Mouse (Mus musculus): ENCODE data around the gene Inpp5b. TPM values are rescaled to one million over a fixed set of nuclear protein-coding genes. Genes with fewer than 3 reads are reported as not detected.
"Not testable (repeated sequence)": the region's sequence is repeated elsewhere in the genome, so short reads cannot be mapped to it uniquely, and the experiment has no call there.

Inpp5b gene
- polyA plus RNA-seq, 1 experiment from 2014 or later = 34.1 TPM

- Histone ChIP-seq H3K9ac (ENCODE audit: low read length) (peak overlapping the region; percentile 74), H3K36me3 (ENCODE audit: control insufficient read depth, insufficient read depth, low read length) (no peaks in the 10 kb centered on the region), H3K27me3 (ENCODE audit: control insufficient read depth, insufficient read depth, low read length) (no peaks in the 10 kb centered on the region), H3K4me1 (replicated peaks; ENCODE audit: control insufficient read depth, insufficient read depth, low read length) (peaks cover 23% of the 10 kb centered on the region), H3K9me3 (ENCODE audit: control insufficient read depth, low read length) (no peaks in the 10 kb centered on the region), H3K27ac (ENCODE audit: low read depth, low read length) (no peak overlapping the region), H3K4me2 (ENCODE audit: low read depth, low read length, severe bottlenecking) (peak overlapping the region; percentile 98), H3K4me3 (ENCODE audit: low read depth, low read length) (peak overlapping the region; percentile 72)
- no peak for DNase-seq (ENCODE audit: low spot score)
- WGBS = 3% methylated on average over 22 of the region's 22 CpGs
- no peak; the same call in 1 of the 2 replicates for ATAC-seq (replicated peaks; ENCODE audit: low FRiP score)
Observed at GRCm38 (mm10) chr4:124701052-124701845, 40.4 kb upstream of the Inpp5b start.

DNA sequence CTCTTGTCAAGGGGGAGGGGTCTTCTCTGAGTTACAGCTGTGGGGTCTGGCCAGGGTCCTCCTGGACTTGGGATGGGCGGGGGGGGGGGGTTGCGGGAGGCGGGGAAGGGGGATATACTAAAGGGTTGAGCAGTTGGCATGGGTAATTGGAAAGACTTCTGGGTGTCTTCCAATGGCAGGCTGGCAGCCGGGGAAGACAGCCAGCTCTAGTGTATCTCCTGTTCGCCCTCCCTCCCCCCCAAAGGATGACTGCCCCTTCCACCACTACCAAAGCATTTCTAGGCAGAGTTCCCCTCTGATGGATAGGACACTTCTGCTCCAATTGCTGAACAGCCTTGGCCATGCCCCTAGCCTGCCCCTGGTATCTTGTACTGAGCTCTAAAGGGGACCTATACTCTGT lies 39.7 kb upstream of the Inpp5b start:
- H3K9ac ChIP-seq (ENCODE audit: low read length) = peak overlapping the region; percentile 74
- DNase-seq (ENCODE audit: low spot score) = no peak
- no peak overlapping the region for H3K27ac ChIP-seq (ENCODE audit: low read depth, low read length)
- no peaks in the 10 kb centered on the region for H3K27me3 ChIP-seq (ENCODE audit: control insufficient read depth, insufficient read depth, low read length)
- H3K4me2 ChIP-seq (ENCODE audit: low read depth, low read length, severe bottlenecking) = peak overlapping the region; percentile 98
- H3K4me3 ChIP-seq (ENCODE audit: low read depth, low read length) = peak overlapping the region; percentile 72
- no peaks in the 10 kb centered on the region for H3K36me3 ChIP-seq (ENCODE audit: control insufficient read depth, insufficient read depth, low read length)
- H3K9me3 ChIP-seq (ENCODE audit: control insufficient read depth, low read length) = no peaks in the 10 kb centered on the region
- WGBS = 35% methylated on average over 2 of the region's 5 CpGs
- ATAC-seq (replicated peaks; ENCODE audit: low FRiP score) = no peak
- peaks cover 23% of the 10 kb centered on the region for H3K4me1 ChIP-seq (replicated peaks; ENCODE audit: control insufficient read depth, insufficient read depth, low read length)

DNA sequence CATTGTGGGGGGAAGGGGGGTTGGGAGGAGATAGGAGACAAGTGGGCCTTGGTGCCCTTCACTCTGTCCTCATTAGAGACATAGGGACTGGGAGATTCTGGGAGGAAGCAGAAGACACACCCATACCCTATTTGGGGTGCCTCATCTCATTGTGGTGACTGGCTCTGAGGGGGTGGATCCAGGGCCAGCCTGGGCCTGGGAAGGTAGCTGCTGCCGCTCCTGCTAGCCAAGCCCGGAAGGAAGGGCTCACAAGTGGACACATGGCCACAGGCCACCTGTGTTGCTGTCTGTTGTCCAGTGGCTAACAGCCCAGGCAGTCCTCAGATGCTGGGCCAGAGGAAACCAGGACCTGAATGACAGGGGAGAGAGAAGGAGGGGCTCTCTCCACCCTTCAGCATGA lies 38.2 kb upstream of the Inpp5b start:
- no peaks in the 10 kb centered on the region for H3K27me3 ChIP-seq (ENCODE audit: control insufficient read depth, insufficient read depth, low read length)
- 30% methylated on average over 2 of the region's 2 CpGs for WGBS
- no peaks in the 10 kb centered on the region for H3K9me3 ChIP-seq (ENCODE audit: control insufficient read depth, low read length)
- H3K9ac ChIP-seq (ENCODE audit: low read length) = no peak overlapping the region
- H3K4me2 ChIP-seq (ENCODE audit: low read depth, low read length, severe bottlenecking) = peak overlapping the region; percentile 22; the same call in 1 of the 2 replicates
- peak overlapping the region; percentile 75; the same call in 1 of the 2 replicates for H3K27ac ChIP-seq (ENCODE audit: low read depth, low read length)
- DNase-seq (ENCODE audit: low spot score) (no peak), ATAC-seq (replicated peaks; ENCODE audit: low FRiP score) (no peak)
- peaks cover 24% of the 10 kb centered on the region for H3K4me1 ChIP-seq (replicated peaks; ENCODE audit: control insufficient read depth, insufficient read depth, low read length)
- no peaks in the 10 kb centered on the region for H3K36me3 ChIP-seq (ENCODE audit: control insufficient read depth, insufficient read depth, low read length)
- no peak overlapping the region for H3K4me3 ChIP-seq (ENCODE audit: low read depth, low read length)

DNA sequence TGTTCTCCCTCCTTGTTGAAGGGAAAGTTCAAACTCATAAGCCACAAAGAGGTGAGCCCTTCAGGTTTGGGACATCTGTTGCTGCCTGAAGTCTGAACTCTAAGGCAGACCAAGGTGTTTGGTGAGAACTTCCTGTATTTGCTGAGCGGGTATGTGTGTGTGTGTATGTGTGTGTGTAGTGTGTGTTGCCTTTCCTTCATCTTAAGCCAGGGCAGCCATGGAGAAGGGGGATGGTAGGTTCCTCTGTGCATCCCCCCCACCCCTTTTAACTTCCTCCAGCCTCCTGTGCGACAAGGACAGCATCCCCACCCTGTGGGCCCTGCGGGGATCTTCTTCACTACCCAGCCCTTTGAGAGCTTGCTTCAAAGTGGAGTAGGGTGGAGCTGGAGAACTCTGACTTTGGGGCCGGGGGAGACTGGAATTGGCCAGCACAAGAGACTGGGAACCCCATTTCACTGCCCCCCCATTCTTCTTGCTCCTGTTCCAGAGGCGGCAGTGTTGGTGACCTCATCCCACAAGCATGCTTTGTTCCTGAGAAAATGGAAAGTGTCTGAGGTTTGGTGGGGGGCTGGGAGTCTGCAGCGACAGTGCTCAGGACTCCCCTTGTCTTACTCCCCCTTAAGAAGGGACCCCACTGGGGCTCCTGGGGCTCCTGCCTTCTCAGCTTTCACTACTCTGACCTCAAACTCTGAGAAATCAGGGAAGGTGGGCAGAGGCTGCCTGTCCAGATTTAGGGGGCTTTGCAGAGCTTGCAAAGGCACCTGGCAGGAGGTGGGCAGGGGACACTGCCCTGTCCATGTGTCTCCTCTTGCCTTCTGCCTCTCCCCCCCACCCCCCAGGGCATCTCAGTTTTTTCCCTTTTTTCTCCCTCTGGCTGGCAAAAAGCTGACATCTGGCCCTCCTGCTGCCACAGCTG lies 37.5 kb upstream of the Inpp5b start:
- Histone ChIP-seq H3K36me3 (ENCODE audit: control insufficient read depth, insufficient read depth, low read length) (no peaks in the 10 kb centered on the region), H3K9me3 (ENCODE audit: control insufficient read depth, low read length) (no peaks in the 10 kb centered on the region), H3K27me3 (ENCODE audit: control insufficient read depth, insufficient read depth, low read length) (no peaks in the 10 kb centered on the region; the same call in 1 of the 2 replicates), H3K9ac (ENCODE audit: low read length) (peak overlapping the region; percentile 55), H3K27ac (ENCODE audit: low read depth, low read length) (peak overlapping the region; percentile 75), H3K4me1 (replicated peaks; ENCODE audit: control insufficient read depth, insufficient read depth, low read length) (peaks cover 31% of the 10 kb centered on the region), H3K4me2 (ENCODE audit: low read depth, low read length, severe bottlenecking) (peak overlapping the region; percentile 22), H3K4me3 (ENCODE audit: low read depth, low read length) (peak overlapping the region; percentile 12; the same call in 1 of the 2 replicates)
- DNase-seq (ENCODE audit: low spot score) = peak; percentile 65
- peak; percentile 20; the same call in 1 of the 2 replicates for ATAC-seq (replicated peaks; ENCODE audit: low FRiP score)
- WGBS = 6% methylated on average over 6 of the region's 6 CpGs

GRCm38 (mm10) chr4:124704797-124705474 lies 36.7 kb upstream of the Inpp5b start:
- WGBS = 18% methylated on average over 11 of the region's 11 CpGs
- H3K4me2 ChIP-seq (ENCODE audit: low read depth, low read length, severe bottlenecking) = peak overlapping the region; percentile 22
- no peaks in the 10 kb centered on the region; the same call in 1 of the 2 replicates for H3K27me3 ChIP-seq (ENCODE audit: control insufficient read depth, insufficient read depth, low read length)
- no peaks in the 10 kb centered on the region for H3K36me3 ChIP-seq (ENCODE audit: control insufficient read depth, insufficient read depth, low read length)
- ATAC-seq (replicated peaks; ENCODE audit: low FRiP score) (no peak), DNase-seq (ENCODE audit: low spot score) (peak; percentile 62)
- no peaks in the 10 kb centered on the region for H3K9me3 ChIP-seq (ENCODE audit: control insufficient read depth, low read length)
- peaks cover 36% of the 10 kb centered on the region for H3K4me1 ChIP-seq (replicated peaks; ENCODE audit: control insufficient read depth, insufficient read depth, low read length)
- peak overlapping the region; percentile 12; the same call in 1 of the 2 replicates for H3K4me3 ChIP-seq (ENCODE audit: low read depth, low read length)
- H3K9ac ChIP-seq (ENCODE audit: low read length) = peak overlapping the region; percentile 55
- peak overlapping the region; percentile 75 for H3K27ac ChIP-seq (ENCODE audit: low read depth, low read length)

DNA sequence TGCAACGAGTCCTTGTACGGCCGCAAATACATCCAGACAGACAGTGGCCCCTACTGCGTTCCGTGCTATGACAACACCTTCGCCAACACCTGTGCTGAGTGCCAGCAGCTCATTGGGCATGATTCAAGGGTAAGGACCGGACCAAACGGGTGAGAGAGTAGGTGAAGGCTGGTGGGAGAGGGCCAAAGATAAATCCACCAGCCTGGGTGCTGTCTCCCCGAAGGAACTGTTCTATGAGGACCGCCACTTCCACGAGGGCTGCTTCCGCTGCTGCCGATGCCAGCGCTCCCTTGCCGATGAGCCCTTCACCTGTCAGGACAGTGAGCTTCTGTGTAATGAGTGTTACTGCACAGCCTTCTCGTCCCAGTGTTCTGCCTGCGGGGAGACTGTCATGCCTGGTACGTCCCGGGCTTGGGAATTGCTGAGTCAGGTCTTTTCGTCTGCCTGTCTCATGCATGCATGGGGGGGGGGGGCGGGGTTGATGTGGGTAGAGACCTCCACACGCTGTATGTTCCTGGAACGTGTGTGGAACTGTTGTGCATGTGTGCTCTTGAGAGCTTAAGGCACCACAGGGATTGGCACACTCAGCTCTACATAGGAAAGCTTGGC lies 35.9 kb upstream of the Inpp5b start:
- H3K4me3 ChIP-seq (ENCODE audit: low read depth, low read length) = no peak overlapping the region
- H3K4me2 ChIP-seq (ENCODE audit: low read depth, low read length, severe bottlenecking) = no peak overlapping the region
- ATAC-seq (replicated peaks; ENCODE audit: low FRiP score) (no peak), DNase-seq (ENCODE audit: low spot score) (no peak)
- H3K27me3 ChIP-seq (ENCODE audit: control insufficient read depth, insufficient read depth, low read length) = no peaks in the 10 kb centered on the region; the same call in 1 of the 2 replicates
- H3K4me1 ChIP-seq (replicated peaks; ENCODE audit: control insufficient read depth, insufficient read depth, low read length) = peaks cover 34% of the 10 kb centered on the region
- H3K9me3 ChIP-seq (ENCODE audit: control insufficient read depth, low read length) = no peaks in the 10 kb centered on the region
- no peak overlapping the region for H3K27ac ChIP-seq (ENCODE audit: low read depth, low read length)
- WGBS = 85% methylated on average over 23 of the region's 23 CpGs
- H3K36me3 ChIP-seq (ENCODE audit: control insufficient read depth, insufficient read depth, low read length) = no peaks in the 10 kb centered on the region
- no peak overlapping the region for H3K9ac ChIP-seq (ENCODE audit: low read length)

GRCm38 (mm10) chr4:124707381-124708199 lies 34.1 kb upstream of the Inpp5b start:
- not testable (repeated sequence) for ATAC-seq (replicated peaks; ENCODE audit: low FRiP score); H3K4me3 ChIP-seq (ENCODE audit: low read depth, low read length); H3K36me3 ChIP-seq (ENCODE audit: control insufficient read depth, insufficient read depth, low read length); DNase-seq (ENCODE audit: low spot score); H3K9ac ChIP-seq (ENCODE audit: low read length); H3K27ac ChIP-seq (ENCODE audit: low read depth, low read length); H3K4me2 ChIP-seq (ENCODE audit: low read depth, low read length, severe bottlenecking); H3K9me3 ChIP-seq (ENCODE audit: control insufficient read depth, low read length); H3K27me3 ChIP-seq (ENCODE audit: control insufficient read depth, insufficient read depth, low read length)
- H3K4me1 ChIP-seq (replicated peaks; ENCODE audit: control insufficient read depth, insufficient read depth, low read length) = peaks cover 30% of the 10 kb centered on the region
- WGBS = 85% methylated on average over 25 of the region's 25 CpGs
